Mouse (Mus musculus): ENCODE results near the gene Gm17349. TPM values are rescaled to one million over a fixed set of nuclear protein-coding genes. Genes with fewer than 3 reads are reported as not detected.

Gm17349 gene
- total RNA-seq, 1 experiment = 2.5 TPM

DNA sequence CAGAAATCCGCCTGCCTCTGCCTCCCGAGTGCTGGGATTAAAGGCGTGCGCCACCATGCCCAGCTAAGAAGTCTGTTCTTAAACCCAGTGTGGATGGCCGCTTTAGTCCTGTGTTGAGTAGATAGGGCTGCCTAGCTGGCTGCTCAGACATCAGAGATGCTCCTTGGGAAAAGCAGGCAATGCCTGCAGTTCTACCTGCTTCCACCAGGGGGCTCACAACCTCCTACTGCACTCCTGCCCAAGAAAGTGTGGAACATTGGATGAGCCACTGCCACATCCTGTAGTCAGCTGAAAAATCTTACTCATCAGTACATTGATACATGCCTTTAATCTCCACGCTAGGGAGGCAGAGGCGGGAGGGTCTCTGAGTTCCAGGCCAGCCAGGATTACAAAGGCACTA, 9.6 kb upstream of the Gm17349 start:
- DNase-seq (ENCODE audit: low read depth, low spot score) = no peak
- Histone ChIP-seq H3K9me3 (ENCODE audit: control insufficient read depth, insufficient read depth, low read depth, low read length) (no peaks in the 10 kb centered on the region), H3K9ac (ENCODE audit: insufficient read depth, low read depth, low read length, poor library complexity, severe bottlenecking) (no peak overlapping the region), H3K4me3 (ENCODE audit: insufficient read depth in 1 of 2, low read depth in 1 of 2, low read length in 2 of 2, poor library complexity in 1 of 2, severe bottlenecking in 1 of 2) (no peak overlapping the region), H3K36me3 (ENCODE audit: control insufficient read depth, insufficient read depth, low read length, poor library complexity, severe bottlenecking) (peaks cover 33% of the 10 kb centered on the region), H3K4me1 (ENCODE audit: control insufficient read depth in 2 of 2, insufficient read depth in 2 of 2, low read length in 2 of 2, poor library complexity in 1 of 2) (peaks cover 0 to 28% of the 10 kb centered on the region in 2 experiments; a peak in 3 of 4 replicates), H3K27ac (ENCODE audit: insufficient read depth, low read depth, low read length, poor library complexity, severe bottlenecking) (no peak overlapping the region)
- in situ Hi-C loops (cut with MboI; ENCODE audit: low sequenced_read_pairs in 2 of 2, unreplicated experiment in 2 of 2) = loop anchor here in 1 of 2 experiments (10.0 kb wide), 1 partner anchor 190 kb away; no protein-coding TSS in a partner anchor
- TF ChIP-seq ZC3H11A (IDR thresholded peaks at IDR 0.05; ENCODE audit: borderline replicate concordance, low read depth, low read length) = peak; percentile 20; the same call in 1 of the 2 replicates
- no peak for TF ChIP-seq ZNF384 (IDR thresholded peaks at IDR 0.05; ENCODE audit: low read depth, low read length)

DNA sequence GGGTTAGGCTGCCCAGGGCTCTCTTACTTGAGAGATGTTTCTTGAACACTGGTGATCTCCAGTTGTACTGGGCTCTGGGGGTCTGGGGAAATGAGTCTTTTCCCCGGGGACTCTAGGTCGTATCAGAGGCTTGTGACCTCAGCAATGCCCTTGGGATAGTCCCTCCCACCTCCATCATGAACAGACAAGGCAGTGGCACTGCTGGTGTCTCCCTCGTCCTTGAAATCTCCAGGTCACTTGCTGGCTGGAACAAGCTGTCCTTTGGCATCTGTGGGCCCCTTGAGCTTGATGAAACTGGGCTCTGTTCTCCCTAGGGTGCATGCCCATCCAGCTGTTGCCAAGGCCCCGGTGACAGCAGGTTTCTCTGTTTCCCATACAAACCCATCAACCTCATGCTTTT, 8.9 kb upstream of the Gm17349 start:
- H3K36me3 ChIP-seq (ENCODE audit: control insufficient read depth, insufficient read depth, low read length, poor library complexity, severe bottlenecking) = peaks cover 37% of the 10 kb centered on the region
- no peak for DNase-seq (ENCODE audit: low read depth, low spot score)
- H3K4me3 ChIP-seq (ENCODE audit: insufficient read depth in 1 of 2, low read depth in 1 of 2, low read length in 2 of 2, poor library complexity in 1 of 2, severe bottlenecking in 1 of 2) = no peak overlapping the region
- H3K27ac ChIP-seq (ENCODE audit: insufficient read depth, low read depth, low read length, poor library complexity, severe bottlenecking) = no peak overlapping the region
- no peak for TF ChIP-seq CHD2 (IDR thresholded peaks at IDR 0.05; ENCODE audit: low read depth, low read length)
- no peak for TF ChIP-seq HCFC1 (IDR thresholded peaks at IDR 0.05; ENCODE audit: borderline replicate concordance, insufficient read depth, low read length)
- no peak for TF ChIP-seq ZNF384 (IDR thresholded peaks at IDR 0.05; ENCODE audit: low read depth, low read length)
- no peak for TF ChIP-seq ZC3H11A (IDR thresholded peaks at IDR 0.05; ENCODE audit: borderline replicate concordance, low read depth, low read length)
- no peak for TF ChIP-seq MAFK (IDR thresholded peaks at IDR 0.05; ENCODE audit: insufficient read depth, low read depth, low read length)
- H3K9ac ChIP-seq (ENCODE audit: insufficient read depth, low read depth, low read length, poor library complexity, severe bottlenecking) = no peak overlapping the region
- in situ Hi-C loops (cut with MboI; ENCODE audit: low sequenced_read_pairs in 2 of 2, unreplicated experiment in 2 of 2) = loop anchor here in 1 of 2 experiments (10.0 kb wide), 1 partner anchor 191 kb away; no protein-coding TSS in a partner anchor
- no peaks in the 10 kb centered on the region for H3K9me3 ChIP-seq (ENCODE audit: control insufficient read depth, insufficient read depth, low read depth, low read length)
- H3K4me1 ChIP-seq (ENCODE audit: control insufficient read depth in 2 of 2, insufficient read depth in 2 of 2, low read length in 2 of 2, poor library complexity in 1 of 2) = peaks cover 0 to 27% of the 10 kb centered on the region in 2 experiments; a peak in 3 of 4 replicates

DNA sequence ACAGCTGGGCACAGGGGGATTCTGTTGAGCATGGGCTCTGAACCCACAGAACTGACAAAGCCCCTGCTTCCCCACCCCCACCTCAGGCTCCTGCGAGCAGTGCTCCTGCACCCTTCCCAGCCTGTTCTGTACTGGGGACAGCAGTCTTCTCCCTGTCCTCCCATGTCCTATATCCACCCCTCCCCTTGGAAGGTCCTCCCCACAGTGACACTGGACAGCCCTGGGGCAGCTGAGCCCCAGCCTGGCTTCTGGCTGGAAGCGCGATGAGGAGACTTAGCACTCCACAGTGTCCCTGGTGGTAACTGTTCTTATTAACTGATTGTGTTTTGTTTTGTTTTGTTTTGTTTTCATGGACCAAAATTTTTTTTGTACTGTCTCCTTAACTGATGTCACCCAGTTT, 8.3 kb upstream of the Gm17349 start:
- H3K9ac ChIP-seq (ENCODE audit: insufficient read depth, low read depth, low read length, poor library complexity, severe bottlenecking) = peak overlapping the region; percentile 6; the same call in 1 of the 2 replicates
- peaks cover 0 to 27% of the 10 kb centered on the region in 2 experiments; a peak in 3 of 4 replicates for H3K4me1 ChIP-seq (ENCODE audit: control insufficient read depth in 2 of 2, insufficient read depth in 2 of 2, low read length in 2 of 2, poor library complexity in 1 of 2)
- H3K27ac ChIP-seq (ENCODE audit: insufficient read depth, low read depth, low read length, poor library complexity, severe bottlenecking) = peak overlapping the region; percentile 10; the same call in 1 of the 2 replicates
- DNase-seq (ENCODE audit: low read depth, low spot score) = no peak
- H3K9me3 ChIP-seq (ENCODE audit: control insufficient read depth, insufficient read depth, low read depth, low read length) = no peaks in the 10 kb centered on the region
- H3K4me3 ChIP-seq (ENCODE audit: insufficient read depth in 1 of 2, low read depth in 1 of 2, low read length in 2 of 2, poor library complexity in 1 of 2, severe bottlenecking in 1 of 2) = no peak overlapping the region
- in situ Hi-C loops (cut with MboI; ENCODE audit: low sequenced_read_pairs in 2 of 2, unreplicated experiment in 2 of 2) = loop anchor here in 1 of 2 experiments (10.0 kb wide), 1 partner anchor 191 kb away; no protein-coding TSS in a partner anchor
- peaks cover 42% of the 10 kb centered on the region for H3K36me3 ChIP-seq (ENCODE audit: control insufficient read depth, insufficient read depth, low read length, poor library complexity, severe bottlenecking)
- TF ChIP-seq HCFC1 (IDR thresholded peaks at IDR 0.05; ENCODE audit: borderline replicate concordance, insufficient read depth, low read length) (no peak), ZNF384 (IDR thresholded peaks at IDR 0.05; ENCODE audit: low read depth, low read length) (no peak), ZC3H11A (IDR thresholded peaks at IDR 0.05; ENCODE audit: borderline replicate concordance, low read depth, low read length) (no peak), CHD2 (IDR thresholded peaks at IDR 0.05; ENCODE audit: low read depth, low read length) (no peak), MAFK (IDR thresholded peaks at IDR 0.05; ENCODE audit: insufficient read depth, low read depth, low read length) (no peak)

DNA sequence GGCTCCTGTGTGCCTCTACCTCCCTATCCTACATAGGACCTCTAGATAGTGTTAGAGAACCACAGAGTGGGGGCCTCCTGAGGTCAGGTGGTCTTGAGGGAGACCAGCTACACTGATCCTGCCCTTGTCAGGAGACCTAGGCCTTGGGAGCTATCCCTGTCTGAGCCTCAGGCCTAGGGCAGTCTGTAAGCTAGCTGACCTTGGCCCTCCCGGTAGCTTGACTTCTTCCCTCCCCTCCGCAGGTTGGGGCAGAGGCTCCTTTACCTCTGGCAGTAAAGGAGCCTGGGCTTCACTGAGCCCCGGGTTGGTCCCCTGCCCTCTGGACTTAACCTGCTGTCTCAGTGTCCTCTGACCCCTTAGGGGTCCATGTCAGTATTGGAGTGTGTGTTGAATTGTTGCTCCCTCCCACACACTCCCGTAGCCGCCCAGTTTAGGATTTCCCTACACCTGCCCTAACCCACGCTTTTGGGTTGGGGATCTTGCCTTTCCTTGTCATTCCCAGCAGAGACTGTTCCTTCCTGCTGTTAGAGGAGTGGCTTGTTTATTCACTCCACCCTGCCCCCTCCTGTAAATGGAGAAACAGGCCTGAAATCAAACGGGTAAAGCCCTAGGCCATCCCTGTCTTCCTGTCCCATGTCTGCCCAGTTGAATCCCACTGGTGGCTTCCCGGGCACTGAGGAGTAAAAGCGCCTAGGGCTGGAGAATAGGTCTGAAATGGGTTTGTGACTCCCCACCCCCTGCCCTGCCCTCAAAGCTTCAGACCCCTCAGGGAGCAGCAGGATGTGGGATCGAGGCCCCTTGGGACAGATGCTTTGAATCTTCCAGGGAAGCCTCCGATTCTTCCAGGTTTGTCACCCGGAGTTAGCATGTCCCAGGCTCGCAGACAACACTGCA, 7.6 kb upstream of the Gm17349 start:
- in situ Hi-C loops (cut with MboI; ENCODE audit: low sequenced_read_pairs in 2 of 2, unreplicated experiment in 2 of 2) = loop anchor here in 1 of 2 experiments (10.0 kb wide), 1 partner anchor 192 kb away; no protein-coding TSS in a partner anchor
- peaks cover 43% of the 10 kb centered on the region for H3K36me3 ChIP-seq (ENCODE audit: control insufficient read depth, insufficient read depth, low read length, poor library complexity, severe bottlenecking)
- peak overlapping the region; percentile 56; the same call in 1 of the 2 replicates for H3K27ac ChIP-seq (ENCODE audit: insufficient read depth, low read depth, low read length, poor library complexity, severe bottlenecking)

More for the DNA sequence above, 7.6 kb upstream of the Gm17349 start:
- DNase-seq (ENCODE audit: low read depth, low spot score) = no peak
- Histone ChIP-seq H3K9ac (ENCODE audit: insufficient read depth, low read depth, low read length, poor library complexity, severe bottlenecking) (peak overlapping the region; percentile 6; the same call in 1 of the 2 replicates), H3K9me3 (ENCODE audit: control insufficient read depth, insufficient read depth, low read depth, low read length) (no peaks in the 10 kb centered on the region), H3K4me3 (ENCODE audit: insufficient read depth in 1 of 2, low read depth in 1 of 2, low read length in 2 of 2, poor library complexity in 1 of 2, severe bottlenecking in 1 of 2) (no peak overlapping the region), H3K4me1 (ENCODE audit: control insufficient read depth in 2 of 2, insufficient read depth in 2 of 2, low read length in 2 of 2, poor library complexity in 1 of 2) (peaks cover 0 to 24% of the 10 kb centered on the region in 2 experiments; a peak in 3 of 4 replicates)
- TF ChIP-seq HCFC1 (IDR thresholded peaks at IDR 0.05; ENCODE audit: borderline replicate concordance, insufficient read depth, low read length) (no peak), ZC3H11A (IDR thresholded peaks at IDR 0.05; ENCODE audit: borderline replicate concordance, low read depth, low read length) (no peak), MAFK (IDR thresholded peaks at IDR 0.05; ENCODE audit: insufficient read depth, low read depth, low read length) (no peak), CHD2 (IDR thresholded peaks at IDR 0.05; ENCODE audit: low read depth, low read length) (no peak), ZNF384 (IDR thresholded peaks at IDR 0.05; ENCODE audit: low read depth, low read length) (no peak)
